Mouse (Mus musculus): ENCODE measurements at regions not wholly inside any gene's neighbourhood (a gene's known extent, or its start where the extent isn't known, plus 50 kb on each side); places are given as distances from the start of the nearest gene placed in this dataset.

DNA sequence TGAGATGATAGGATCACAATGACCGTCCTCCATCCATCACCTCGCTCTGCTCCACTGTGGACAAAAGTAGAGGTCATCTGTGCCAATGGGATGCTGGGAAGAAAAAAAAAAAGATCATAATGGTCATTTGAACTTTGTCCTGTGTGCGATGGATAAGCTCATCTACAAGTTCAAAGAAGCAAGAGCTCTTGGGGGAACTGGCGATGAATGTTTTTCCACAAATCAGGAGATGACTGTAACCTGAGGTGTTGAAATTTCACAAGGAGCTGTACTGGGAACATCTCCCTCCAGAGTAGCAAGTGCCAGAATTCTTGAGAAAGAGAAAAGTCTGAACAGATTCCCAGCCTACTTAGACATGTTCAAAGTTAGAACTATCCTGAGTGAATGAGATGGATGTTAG, 287.0 kb downstream of the Tns3 start:
- no peaks in the 10 kb centered on the region for H3K4me1 ChIP-seq (ENCODE audit: control insufficient read depth in 1 of 2, insufficient read depth in 2 of 2, low read length in 2 of 2)
- no peak overlapping the region for H3K27ac ChIP-seq (ENCODE audit: control insufficient read depth, low read depth, low read length)
- no peak for DNase-seq (ENCODE audit: low read depth, low spot score)
- H3K79me2 ChIP-seq (ENCODE audit: control insufficient read depth, insufficient read depth, low read length, poor library complexity): no peaks in the 10 kb centered on the region
- no peak for TF ChIP-seq RAD21 (IDR thresholded peaks at IDR 0.05; ENCODE audit: low read depth, low read length)
- TF ChIP-seq CHD2 (IDR thresholded peaks at IDR 0.05; ENCODE audit: low read length): no peak
- H3K4me3 ChIP-seq (ENCODE audit: control insufficient read depth in 1 of 2, insufficient read depth in 1 of 2, low read depth in 2 of 2, low read length in 2 of 2): no peak overlapping the region
- no peaks in the 10 kb centered on the region for H3K9me3 ChIP-seq (replicated peaks; ENCODE audit: insufficient read depth, low read length)
- H3K36me3 ChIP-seq (ENCODE audit: control insufficient read depth in 1 of 2, insufficient read depth in 2 of 2, low read length in 2 of 2): no peaks in the 10 kb centered on the region
- H3K27me3 ChIP-seq (ENCODE audit: control insufficient read depth in 1 of 2, insufficient read depth in 2 of 2, low read length in 2 of 2): no peaks in the 10 kb centered on the region
- H3K9ac ChIP-seq (ENCODE audit: control insufficient read depth, low read depth, low read length, poor library complexity, severe bottlenecking): no peak overlapping the region

DNA sequence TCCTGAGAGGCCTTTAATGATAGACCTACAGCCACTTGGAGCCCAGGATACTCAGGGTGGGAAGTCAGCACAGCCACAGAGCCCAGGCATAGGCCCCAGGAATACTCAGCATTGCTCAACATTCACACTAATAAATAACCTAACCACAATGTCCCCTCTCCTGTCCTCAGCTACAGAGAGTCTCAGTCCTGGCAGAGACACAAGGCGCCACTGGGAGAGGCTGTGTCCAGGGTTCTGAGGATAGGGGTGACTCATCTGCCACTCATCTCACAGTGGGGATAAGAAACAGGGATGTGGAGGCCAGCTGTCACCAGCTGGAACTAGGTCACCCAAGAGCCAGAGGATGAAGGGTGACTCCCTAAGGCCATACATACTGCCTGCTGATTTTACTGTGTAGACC, 298.8 kb downstream of the Tns3 start:
- no peaks in the 10 kb centered on the region for H3K36me3 ChIP-seq (ENCODE audit: control insufficient read depth in 1 of 2, insufficient read depth in 2 of 2, low read length in 2 of 2)

DNA sequence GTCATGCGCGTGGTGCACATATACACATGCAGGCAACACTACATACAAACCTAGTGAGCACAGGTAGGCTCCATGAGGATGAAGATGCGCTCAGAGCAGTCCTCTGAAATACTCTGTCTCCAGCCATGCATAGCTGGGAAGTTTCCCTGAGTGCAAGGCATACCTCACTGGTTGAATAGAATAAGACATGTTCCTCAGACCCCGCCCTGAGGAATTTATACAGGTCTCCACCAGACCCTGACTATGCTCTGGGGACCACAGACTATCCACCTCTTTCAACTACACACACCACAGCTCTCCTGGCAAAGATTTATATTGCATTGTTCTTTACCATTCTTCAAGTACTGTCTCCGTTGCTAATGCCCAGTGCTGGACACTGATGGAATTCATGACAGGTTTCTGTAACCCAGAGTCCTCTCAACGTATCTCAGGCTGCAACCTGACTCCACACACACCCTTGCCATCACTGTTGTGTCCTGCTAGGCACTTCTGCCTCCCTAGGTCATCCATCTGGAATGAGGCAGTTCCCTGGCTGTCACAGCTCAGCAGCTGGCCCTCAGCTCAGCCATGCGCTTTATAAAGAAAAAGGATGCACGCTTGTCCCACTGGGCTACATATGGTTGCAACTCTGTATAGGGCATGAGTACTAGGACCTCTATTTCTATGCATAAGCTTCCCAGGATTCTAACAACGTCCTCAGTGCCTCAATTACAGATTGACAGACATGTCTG, 299.5 kb downstream of the Tns3 start:
- Histone ChIP-seq H3K79me2 (ENCODE audit: control insufficient read depth, insufficient read depth, low read length, poor library complexity) (no peaks in the 10 kb centered on the region), H3K9me3 (replicated peaks; ENCODE audit: insufficient read depth, low read length) (no peaks in the 10 kb centered on the region), H3K36me3 (ENCODE audit: control insufficient read depth in 1 of 2, insufficient read depth in 2 of 2, low read length in 2 of 2) (no peaks in the 10 kb centered on the region), H3K27me3 (ENCODE audit: control insufficient read depth in 1 of 2, insufficient read depth in 2 of 2, low read length in 2 of 2) (no peaks in the 10 kb centered on the region), H3K9ac (ENCODE audit: control insufficient read depth, low read depth, low read length, poor library complexity, severe bottlenecking) (no peak overlapping the region), H3K4me3 (ENCODE audit: control insufficient read depth in 1 of 2, insufficient read depth in 1 of 2, low read depth in 2 of 2, low read length in 2 of 2) (no peak overlapping the region), H3K27ac (ENCODE audit: control insufficient read depth, low read depth, low read length) (no peak overlapping the region), H3K4me1 (ENCODE audit: control insufficient read depth in 1 of 2, insufficient read depth in 2 of 2, low read length in 2 of 2) (no peaks in the 10 kb centered on the region)
- TF ChIP-seq UBTF (IDR thresholded peaks at IDR 0.05; ENCODE audit: borderline replicate concordance, insufficient read depth, low read depth, low read length): no peak
- TF ChIP-seq E2F4 (IDR thresholded peaks at IDR 0.05; ENCODE audit: borderline replicate concordance, low read depth, low read length): no peak
- TF ChIP-seq NELFE (IDR thresholded peaks at IDR 0.05; ENCODE audit: low read depth, low read length): no peak
- no peak for TF ChIP-seq ZNF384 (IDR thresholded peaks at IDR 0.05; ENCODE audit: low read depth, low read length)
- no peak for TF ChIP-seq POLR2A (IDR thresholded peaks at IDR 0.05; ENCODE audit: control insufficient read depth in 1 of 2, insufficient read depth in 1 of 2, low read depth in 1 of 2, low read length in 2 of 2, poor library complexity in 1 of 2)
- no peak for TF ChIP-seq GATA1 (IDR thresholded peaks at IDR 0.05; ENCODE audit: low read depth, low read length)
- no peak for TF ChIP-seq ELF1 (IDR thresholded peaks at IDR 0.05; ENCODE audit: low read depth, low read length)
- TF ChIP-seq USF1 (IDR thresholded peaks at IDR 0.05; ENCODE audit: low read depth, low read length): no peak
- TF ChIP-seq USF2 (IDR thresholded peaks at IDR 0.05; ENCODE audit: borderline replicate concordance in 1 of 2, insufficient read depth in 1 of 2, low read depth in 1 of 2, low read length in 2 of 2): no peak
- TF ChIP-seq RAD21 (IDR thresholded peaks at IDR 0.05; ENCODE audit: low read depth, low read length): no peak
- TF ChIP-seq MAX (IDR thresholded peaks at IDR 0.05; ENCODE audit: low read length): no peak
- no peak for TF ChIP-seq POLR2AphosphoS5 (IDR thresholded peaks at IDR 0.05; ENCODE audit: borderline replicate concordance, low read depth, low read length)
- no peak for TF ChIP-seq ZMIZ1 (IDR thresholded peaks at IDR 0.05; ENCODE audit: low read depth, low read length)
- no peak for TF ChIP-seq MYC (IDR thresholded peaks at IDR 0.05; ENCODE audit: low read depth, low read length)
- no peak for TF ChIP-seq ZC3H11A (IDR thresholded peaks at IDR 0.05; ENCODE audit: low read depth, low read length)
- TF ChIP-seq BHLHE40 (IDR thresholded peaks at IDR 0.05; ENCODE audit: borderline replicate concordance, low read depth, low read length): no peak
- no peak for DNase-seq (ENCODE audit: low read depth, low spot score)

More for the DNA sequence above, 298.8 kb downstream of the Tns3 start:
- Histone ChIP-seq H3K79me2 (ENCODE audit: control insufficient read depth, insufficient read depth, low read length, poor library complexity) (no peaks in the 10 kb centered on the region), H3K4me1 (ENCODE audit: control insufficient read depth in 1 of 2, insufficient read depth in 2 of 2, low read length in 2 of 2) (no peaks in the 10 kb centered on the region), H3K27me3 (ENCODE audit: control insufficient read depth in 1 of 2, insufficient read depth in 2 of 2, low read length in 2 of 2) (no peaks in the 10 kb centered on the region), H3K27ac (ENCODE audit: control insufficient read depth, low read depth, low read length) (no peak overlapping the region), H3K4me3 (ENCODE audit: control insufficient read depth in 1 of 2, insufficient read depth in 1 of 2, low read depth in 2 of 2, low read length in 2 of 2) (no peak overlapping the region), H3K9me3 (replicated peaks; ENCODE audit: insufficient read depth, low read length) (no peaks in the 10 kb centered on the region), H3K9ac (ENCODE audit: control insufficient read depth, low read depth, low read length, poor library complexity, severe bottlenecking) (no peak overlapping the region)
- DNase-seq (ENCODE audit: low read depth, low spot score): no peak
- TF ChIP-seq CHD1 (IDR thresholded peaks at IDR 0.05; ENCODE audit: low read depth, low read length) (no peak), MYB (IDR thresholded peaks at IDR 0.05; ENCODE audit: low read depth, low read length) (no peak), ZMIZ1 (IDR thresholded peaks at IDR 0.05; ENCODE audit: low read depth, low read length) (no peak), ZNF384 (IDR thresholded peaks at IDR 0.05; ENCODE audit: low read depth, low read length) (no peak), NELFE (IDR thresholded peaks at IDR 0.05; ENCODE audit: low read depth, low read length) (no peak), MAZ (IDR thresholded peaks at IDR 0.05; ENCODE audit: low read depth, low read length) (no peak), GATA1 (IDR thresholded peaks at IDR 0.05; ENCODE audit: low read depth, low read length) (no peak), MEF2A (IDR thresholded peaks at IDR 0.05; ENCODE audit: extremely low read depth, insufficient replicate concordance, low read depth, low read length, poor library complexity, severe bottlenecking) (no peak), MAFK (IDR thresholded peaks at IDR 0.05; ENCODE audit: borderline replicate concordance, low read depth, low read length) (no peak), RCOR1 (IDR thresholded peaks at IDR 0.05; ENCODE audit: low read depth, low read length) (no peak), EP300 (IDR thresholded peaks at IDR 0.05; ENCODE audit: low read depth in 1 of 2, low read length in 2 of 2) (no peak), E2F4 (IDR thresholded peaks at IDR 0.05; ENCODE audit: borderline replicate concordance, low read depth, low read length) (no peak), MYC (IDR thresholded peaks at IDR 0.05; ENCODE audit: low read depth, low read length) (no peak), GABPA (IDR thresholded peaks at IDR 0.05; ENCODE audit: low read depth, low read length) (no peak), NRF1 (IDR thresholded peaks at IDR 0.05; ENCODE audit: insufficient read depth, low read depth, low read length, poor library complexity, severe bottlenecking) (no peak), HCFC1 (IDR thresholded peaks at IDR 0.05; ENCODE audit: low read depth, low read length) (no peak), MXI1 (IDR thresholded peaks at IDR 0.05; ENCODE audit: low read depth, low read length) (no peak), JUND (IDR thresholded peaks at IDR 0.05; ENCODE audit: low read depth, low read length) (no peak), USF2 (IDR thresholded peaks at IDR 0.05; ENCODE audit: borderline replicate concordance in 1 of 2, insufficient read depth in 1 of 2, low read depth in 1 of 2, low read length in 2 of 2) (no peak)

Data from MEL (cell line).